Mouse (Mus musculus) liver, embryonic 16.5 days (tissue): Measurements from ENCODE around the gene Thoc5. TPM values are rescaled to one million over a fixed set of nuclear protein-coding genes. Genes with fewer than 3 reads are reported as not detected.

Source experiments
- ATAC-seq: fragments of 200-750 bp; cut with Nextera tagmentation; 2 replicates; pipeline ENCODE4 v1.8.0; 2017; ENCODE audit warnings: low read depth, mild to moderate bottlenecking, moderate number of reproducible peaks, moderate library complexity
- H3K27ac ChIP-seq: fragments of 300-500 bp; sonication (generic); 2 replicates; pipeline ENCODE4 v1.5.1; 2014; ENCODE audit warnings: mild to moderate bottlenecking, low read length
- H3K27me3 ChIP-seq: fragments of 300-500 bp; sonication (generic); 2 replicates; pipeline ENCODE4 v1.6.1; 2014; ENCODE audit warnings: low read depth, low read length, mixed read lengths; ENCODE audit not compliant: control insufficient read depth, insufficient read depth
- H3K36me3 ChIP-seq: fragments of 300-500 bp; sonication (generic); 2 replicates; pipeline ENCODE4 v1.6.1; 2014; ENCODE audit warnings: mild to moderate bottlenecking; ENCODE audit not compliant: control insufficient read depth, insufficient read depth
- H3K4me1 ChIP-seq: fragments of 300-500 bp; sonication (generic); 2 replicates; pipeline ENCODE4 v1.6.1; 2014; ENCODE audit warnings: low read depth, low read length, mixed read lengths; ENCODE audit not compliant: control insufficient read depth
- H3K4me2 ChIP-seq: fragments of 300-500 bp; sonication (generic); 2 replicates; pipeline ENCODE4 v1.6.1; 2014; ENCODE audit warnings: low read depth, low read length, mixed read lengths
- H3K4me3 ChIP-seq: fragments of 300-500 bp; sonication (generic); 2 replicates; pipeline ENCODE4 v1.5.1; 2014; ENCODE audit warnings: low read depth, mild to moderate bottlenecking, low read length
- H3K9ac ChIP-seq: fragments of 300-500 bp; sonication (generic); 2 replicates; pipeline ENCODE4 v1.6.1; 2014; ENCODE audit warnings: low read depth, low read length
- H3K9me3 ChIP-seq: fragments of 300-500 bp; sonication (generic); replicated peaks from 2 replicates; pipeline ENCODE4 v1.6.1; 2016; ENCODE audit warnings: low read length; ENCODE audit not compliant: control insufficient read depth
- WGBS: fragments of 180-500 bp; shearing (Covaris S2); extraction: QIAGEN DNeasy Blood & Tissue Kit; methylation state at CpG from one replicate; pipeline ENCODE4 v1.1.7; 2014; ENCODE audit not compliant: insufficient replicate concordance; 5-methylcytosine and 5-hydroxymethylcytosine counted together
- microRNA-seq: library from miRNA; unstranded; fragments of <30 nt; microRNA quantifications from one replicate; pipeline ENCODE4, GENCODE M21; 2016
- polyA plus RNA-seq: library from polyadenylated mRNA; unstranded; fragments of >200 nt; fragmentation: Nextera tagmentation; extraction: Ambion mirVana; gene quantifications from 2 replicates; pipeline ENCODE4 v1.2.1, GENCODE M21; 2015

Gene Thoc5
- polyA plus RNA-seq, 1 experiment from 2014 or later = 12.6 TPM

GRCm38 (mm10) chr11:4975623-4976022, 80.5 kb downstream of the Thoc5 start:
- H3K4me3 ChIP-seq = no peak overlapping the region
- H3K9ac ChIP-seq = no peak overlapping the region
- 9% methylated on average over 14 of the region's 14 CpGs for WGBS
- H3K4me1 ChIP-seq = peaks cover 5% of the 10 kb centered on the region; the same call in 1 of the 2 replicates
- H3K4me2 ChIP-seq = 0 out of 2 replicates have a peak overlapping the region, but pooled peaks have one; percentile 8
- no peaks in the 10 kb centered on the region for H3K27me3 ChIP-seq
- ATAC-seq = no peak
- no peaks in the 10 kb centered on the region for H3K36me3 ChIP-seq
- no peaks in the 10 kb centered on the region for H3K9me3 ChIP-seq
- H3K27ac ChIP-seq = no peak overlapping the region

Small RNAs within 50 kb of the gene (microRNA-seq; reads per million reads assigned to microRNA genes)
- not detected for gene Mir6918

Other genes with a start within 250 kb of the Thoc5 start
- 606 and 617 TPM in 2 replicates for gene Uqcr10, start 191.0 kb upstream of the Thoc5 start, polyA plus RNA-seq
- 21.4 and 21.7 TPM in 2 replicates for gene Zmat5, start 190.6 kb upstream of the Thoc5 start, polyA plus RNA-seq
- gene Cabp7, start 148.5 kb upstream of the Thoc5 start, polyA plus RNA-seq = 0.04 and 0.06 TPM in 2 replicates
- gene Nf2, start 45.8 kb upstream of the Thoc5 start, polyA plus RNA-seq = 11.1 and 11.9 TPM in 2 replicates
- gene Nipsnap1, start 21.4 kb upstream of the Thoc5 start, polyA plus RNA-seq = 101 and 106 TPM in 2 replicates
- 0.11 and 0.14 TPM in 2 replicates for gene Nefh, start 52.7 kb downstream of the Thoc5 start, polyA plus RNA-seq
- gene Ap1b1, start 91.5 kb downstream of the Thoc5 start, polyA plus RNA-seq = 78.9 and 81.7 TPM in 2 replicates
- gene Rasl10a, start 162.8 kb downstream of the Thoc5 start, polyA plus RNA-seq = 0.27 and 0.36 TPM in 2 replicates
- gene Gas2l1, start 170.0 kb downstream of the Thoc5 start, polyA plus RNA-seq = 8.4 and 9.4 TPM in 2 replicates
- 11.1 TPM in 2 replicates for gene Rhbdd3, start 203.6 kb downstream of the Thoc5 start, polyA plus RNA-seq
- 232 and 241 TPM in 2 replicates for gene Ewsr1, start 203.9 kb downstream of the Thoc5 start, polyA plus RNA-seq